Mouse (Mus musculus) heart, embryonic 10.5 days (tissue): ENCODE data around the gene Crat. TPM values are rescaled to one million over a fixed set of nuclear protein-coding genes. Genes with fewer than 3 reads are reported as not detected.
"Not testable (repeated sequence)": the region's sequence is repeated elsewhere in the genome, so short reads cannot be mapped to it uniquely, and the experiment has no call there.

Experiments used
- DNase-seq: peaks from one replicate; pipeline ENCODE4 v3.0.0-alpha.2; 2017; ENCODE audit warnings: low spot score
- H3K27ac ChIP-seq: fragments of 300-500 bp; sonication (generic); 2 replicates; pipeline ENCODE4 v1.5.1; 2016; ENCODE audit warnings: mild to moderate bottlenecking
- H3K27me3 ChIP-seq: fragments of 300-500 bp; sonication (generic); 2 replicates; pipeline ENCODE4 v1.6.1; 2016; ENCODE audit warnings: mild to moderate bottlenecking; ENCODE audit not compliant: poor library complexity, insufficient read depth, severe bottlenecking
- H3K36me3 ChIP-seq: fragments of 300-500 bp; sonication (generic); 2 replicates; pipeline ENCODE4 v1.6.1; 2016; ENCODE audit warnings: mild to moderate bottlenecking, moderate library complexity
- H3K4me1 ChIP-seq: fragments of 300-500 bp; sonication (generic); 2 replicates; pipeline ENCODE4 v1.6.1; 2016; ENCODE audit warnings: mild to moderate bottlenecking
- H3K4me3 ChIP-seq: fragments of 300-500 bp; sonication (generic); 2 replicates; pipeline ENCODE4 v1.5.1; 2016; ENCODE audit warnings: mild to moderate bottlenecking, moderate library complexity
- H3K9me3 ChIP-seq: fragments of 300-500 bp; sonication (generic); 2 replicates; pipeline ENCODE4 v1.6.1; 2016; ENCODE audit warnings: mild to moderate bottlenecking, moderate library complexity
- WGBS: fragments of 180-500 bp; shearing (Covaris S2); methylation state at CpG from one replicate; pipeline ENCODE4 v1.1.7; 2016; 5-methylcytosine and 5-hydroxymethylcytosine counted together
- polyA plus RNA-seq: library from polyadenylated mRNA; unstranded; fragments of >200 nt; fragmentation: Nextera tagmentation; extraction: Ambion mirVana; gene quantifications from 2 replicates; pipeline ENCODE4 v1.2.1, GENCODE M21; 2016

The Crat gene
- polyA plus RNA-seq, 1 experiment from 2014 or later = 36.1 TPM

GRCm38 (mm10) chr2:30436156-30436545 lies 20.5 kb upstream of the Crat start:
- Histone ChIP-seq H3K27ac (no peak overlapping the region), H3K4me3 (no peak overlapping the region), H3K4me1 (peaks cover 24% of the 10 kb centered on the region), H3K36me3 (peaks cover 76% of the 10 kb centered on the region), H3K27me3 (no peaks in the 10 kb centered on the region), H3K9me3 (no peaks in the 10 kb centered on the region)
- DNase-seq = no peak
- WGBS = 66% methylated on average over 5 of the region's 5 CpGs

- Histone ChIP-seq H3K4me3 (no peak overlapping the region), H3K4me1 (peaks cover 18% of the 10 kb centered on the region), H3K9me3 (no peaks in the 10 kb centered on the region), H3K36me3 (peaks cover 80% of the 10 kb centered on the region), H3K27ac (0 out of 2 replicates have a peak overlapping the region, but pooled peaks have one; percentile 44), H3K27me3 (no peaks in the 10 kb centered on the region)
- WGBS = 59% methylated on average over 5 of the region's 5 CpGs
- no peak for DNase-seq
These were observed 19.9 kb upstream of the Crat start for GRCm38 (mm10) chr2:30435326-30436155.

- Histone ChIP-seq H3K27me3 (no peaks in the 10 kb centered on the region), H3K4me1 (no peaks in the 10 kb centered on the region), H3K9me3 (no peaks in the 10 kb centered on the region), H3K36me3 (peaks cover 79% of the 10 kb centered on the region), H3K27ac (no peak overlapping the region), H3K4me3 (no peak overlapping the region)
- DNase-seq = no peak
These were observed 13.5 kb upstream of the Crat start for GRCm38 (mm10) chr2:30429156-30429555.

- H3K36me3 ChIP-seq = peaks cover 9% of the 10 kb centered on the region
- DNase-seq = no peak
- H3K4me1 ChIP-seq = peaks cover 25% of the 10 kb centered on the region
- H3K9me3 ChIP-seq = no peaks in the 10 kb centered on the region
- no peak overlapping the region for H3K27ac ChIP-seq
- 75% methylated on average over 4 of the region's 4 CpGs for WGBS
- no peaks in the 10 kb centered on the region for H3K27me3 ChIP-seq
- no peak overlapping the region for H3K4me3 ChIP-seq
These were observed 5.8 kb upstream of the Crat start for GRCm38 (mm10) chr2:30421432-30421831.

GRCm38 (mm10) chr2:30419112-30419511 lies 3.5 kb upstream of the Crat start:
- Histone ChIP-seq H3K27ac (peak overlapping the region; percentile 77), H3K4me3 (peak overlapping the region; percentile 22; the same call in 1 of the 2 replicates), H3K27me3 (no peaks in the 10 kb centered on the region), H3K4me1 (peaks cover 37% of the 10 kb centered on the region), H3K9me3 (no peaks in the 10 kb centered on the region), H3K36me3 (peaks cover 7% of the 10 kb centered on the region)
- WGBS = 36% methylated on average over 10 of the region's 10 CpGs
- no peak for DNase-seq

DNA sequence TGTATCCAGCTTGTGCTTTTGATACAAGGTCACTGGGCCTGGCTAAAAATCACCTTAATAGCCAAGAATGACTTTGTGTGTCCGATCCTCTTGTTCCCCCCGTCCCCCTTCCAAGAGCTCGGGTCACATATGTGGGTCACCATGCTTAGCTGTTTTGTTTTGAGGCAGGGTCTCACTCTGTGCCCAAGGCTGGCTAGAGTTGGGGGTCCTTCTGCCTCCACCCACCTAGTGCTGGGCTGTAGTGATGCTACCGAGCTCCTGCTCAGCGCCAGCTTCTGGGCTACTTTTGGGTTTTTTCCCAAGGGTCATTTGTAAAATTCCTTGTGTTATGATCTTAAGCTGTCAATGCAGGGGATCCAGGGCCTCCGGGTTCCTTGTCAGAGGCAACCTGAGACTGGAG lies 2.6 kb upstream of the Crat start:
- Histone ChIP-seq H3K9me3 (no peaks in the 10 kb centered on the region), H3K4me3 (0 out of 2 replicates have a peak overlapping the region, but pooled peaks have one; percentile 22), H3K27ac (peak overlapping the region; percentile 60), H3K4me1 (peaks cover 45% of the 10 kb centered on the region), H3K27me3 (no peaks in the 10 kb centered on the region), H3K36me3 (peaks cover 10% of the 10 kb centered on the region)
- WGBS = 76% methylated on average over 6 of the region's 6 CpGs
- no peak for DNase-seq

GRCm38 (mm10) chr2:30417595-30418165 lies 2.1 kb upstream of the Crat start:
- no peak for DNase-seq
- peaks cover 47% of the 10 kb centered on the region for H3K4me1 ChIP-seq
- peaks cover 12% of the 10 kb centered on the region for H3K36me3 ChIP-seq
- WGBS = 77% methylated on average over 5 of the region's 5 CpGs
- no peak overlapping the region for H3K4me3 ChIP-seq
- no peaks in the 10 kb centered on the region for H3K9me3 ChIP-seq
- H3K27me3 ChIP-seq = no peaks in the 10 kb centered on the region
- H3K27ac ChIP-seq = peak overlapping the region; percentile 60; the same call in 1 of the 2 replicates

DNA sequence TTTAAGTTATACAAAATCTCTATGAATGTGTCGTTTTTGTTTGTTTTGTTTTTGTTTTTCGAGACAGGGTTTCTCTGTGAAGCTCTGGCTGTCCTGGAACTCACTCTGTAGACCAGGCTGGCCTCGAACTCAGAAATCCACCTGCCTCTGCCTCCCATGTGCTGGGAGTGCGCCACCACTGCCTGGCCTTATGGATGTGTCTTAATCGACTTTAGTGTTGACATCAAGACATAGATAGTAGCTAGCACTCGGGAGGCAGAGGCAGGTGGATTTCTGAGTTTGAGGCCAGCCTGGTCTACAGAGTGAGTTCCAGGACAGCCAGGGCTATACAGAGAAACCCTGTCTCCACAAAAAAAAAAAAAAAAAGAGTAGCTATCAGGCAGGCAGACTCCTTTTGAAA lies 1.5 kb upstream of the Crat start:
- H3K36me3 ChIP-seq = peaks cover 15% of the 10 kb centered on the region
- not testable (repeated sequence) for DNase-seq, H3K27ac ChIP-seq, H3K9me3 ChIP-seq, H3K4me3 ChIP-seq, H3K27me3 ChIP-seq
- WGBS = 74% methylated on average over 6 of the region's 6 CpGs
- H3K4me1 ChIP-seq = peaks cover 47% of the 10 kb centered on the region

DNA sequence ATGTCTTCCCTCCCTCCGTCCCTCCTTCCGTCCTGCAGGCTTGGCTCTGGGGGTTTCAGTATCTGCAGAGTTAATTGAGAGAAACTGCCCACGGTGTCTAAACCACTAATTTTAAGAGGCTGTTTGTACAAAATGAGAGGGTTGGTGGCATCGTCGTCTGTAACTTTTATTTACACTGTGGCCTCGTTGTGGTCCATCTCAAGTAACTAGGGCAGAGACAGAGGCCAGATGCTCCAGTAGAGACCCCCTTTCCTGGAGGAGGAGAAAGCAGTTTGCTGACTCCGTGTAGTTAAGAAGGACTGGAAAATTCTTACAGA lies 994 bp upstream of the Crat start:
- Histone ChIP-seq H3K27me3 (no peaks in the 10 kb centered on the region), H3K4me1 (peaks cover 47% of the 10 kb centered on the region), H3K9me3 (no peaks in the 10 kb centered on the region), H3K27ac (peak overlapping the region; percentile 98), H3K4me3 (peak overlapping the region; percentile 94), H3K36me3 (peaks cover 20% of the 10 kb centered on the region)
- no peak for DNase-seq
- under 1% methylated on average over 7 of the region's 7 CpGs for WGBS

DNA sequence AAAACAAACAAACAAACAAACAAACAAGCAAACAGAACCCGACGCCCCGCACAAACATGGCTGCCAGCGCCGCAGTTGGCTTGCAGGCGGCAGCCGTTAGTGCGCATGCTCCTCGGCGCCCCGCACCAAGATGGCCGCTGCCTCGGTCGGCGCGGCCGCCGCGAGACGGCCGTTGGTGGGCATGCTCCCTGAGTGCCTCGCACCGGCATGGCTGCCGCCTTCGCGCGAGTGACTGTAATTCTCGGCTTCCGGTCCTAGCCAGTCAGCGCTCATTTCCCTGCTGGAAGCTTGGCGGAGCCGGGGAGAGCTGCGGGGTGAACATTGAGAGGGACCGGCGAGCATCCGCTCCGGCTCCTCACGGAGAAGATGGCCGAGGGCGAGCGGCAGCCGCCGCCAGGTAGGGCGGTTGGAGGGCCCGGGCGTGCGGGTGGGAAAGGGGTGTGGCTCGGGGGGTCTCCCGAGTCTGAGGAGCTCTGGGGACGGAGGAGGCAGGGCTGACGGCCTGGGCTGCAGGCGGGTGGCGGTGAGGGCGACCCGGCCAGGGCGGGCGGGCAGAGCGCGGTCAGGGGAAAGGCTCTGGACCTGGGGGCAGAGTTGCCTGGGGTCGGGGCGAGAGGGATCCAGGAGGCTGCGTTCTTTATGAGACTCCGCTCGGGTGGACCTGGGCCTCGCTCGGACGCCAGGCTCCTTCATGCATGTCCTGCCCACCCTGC lies 479 bp upstream of the Crat start, which contains the start of gene Ptpa:
Gene Ptpa (plus strand): TSS at position 104 of the 713 bp plus-strand sequence.
- H3K4me3 ChIP-seq = peak within 1 kb of the TSS; percentile 94
- H3K27ac ChIP-seq = peak within 1 kb of the TSS; percentile 98
- H3K9me3 ChIP-seq = no peaks in the 10 kb centered on the region
- H3K27me3 ChIP-seq = no peaks in the 10 kb centered on the region
- DNase-seq = peak; percentile 96
- under 1% methylated on average over 67 of the region's 67 CpGs for WGBS
- peaks cover 47% of the 10 kb centered on the region for H3K4me1 ChIP-seq
- H3K36me3 ChIP-seq = peaks cover 23% of the 10 kb centered on the region

GRCm38 (mm10) chr2:30414681-30415080 lies 932 bp downstream of the Crat start:
- 48% methylated on average over 5 of the region's 5 CpGs for WGBS
- peaks cover 33% of the 10 kb centered on the region for H3K36me3 ChIP-seq
- DNase-seq = no peak
- H3K4me1 ChIP-seq = peaks cover 46% of the 10 kb centered on the region
- peak overlapping the region; percentile 94 for H3K4me3 ChIP-seq
- H3K27me3 ChIP-seq = no peaks in the 10 kb centered on the region
- H3K27ac ChIP-seq = peak overlapping the region; percentile 98
- H3K9me3 ChIP-seq = no peaks in the 10 kb centered on the region

DNA sequence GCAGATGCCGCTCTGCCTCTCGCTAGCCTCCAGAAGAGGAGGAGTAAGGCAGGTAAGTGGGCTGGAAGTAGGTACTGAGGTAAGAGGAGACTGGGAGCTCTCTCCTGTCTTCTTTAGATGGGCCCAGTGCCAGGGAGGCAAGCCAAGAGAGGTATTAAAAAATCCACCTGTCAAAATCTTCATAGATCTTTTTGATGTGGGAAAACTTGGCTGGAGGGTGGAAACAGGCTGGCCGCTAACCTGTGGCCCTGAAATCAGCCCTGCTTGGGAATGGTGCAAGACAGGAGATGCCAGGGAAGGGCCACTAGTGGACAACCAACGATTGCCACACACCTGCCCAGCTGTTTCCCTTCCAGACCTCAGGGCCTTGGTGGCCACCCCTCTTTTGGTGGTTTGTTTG lies 1.5 kb downstream of the Crat start:
- no peaks in the 10 kb centered on the region for H3K27me3 ChIP-seq
- WGBS = 96% methylated on average over 4 of the region's 4 CpGs
- H3K4me3 ChIP-seq = peak overlapping the region; percentile 94; the same call in 1 of the 2 replicates
- peaks cover 39% of the 10 kb centered on the region for H3K36me3 ChIP-seq
- H3K9me3 ChIP-seq = no peaks in the 10 kb centered on the region
- H3K4me1 ChIP-seq = peaks cover 45% of the 10 kb centered on the region
- no peak for DNase-seq
- no peak overlapping the region for H3K27ac ChIP-seq
